Mouse (Mus musculus): ENCODE measurements around the gene Itgal.

Itgal gene

DNA sequence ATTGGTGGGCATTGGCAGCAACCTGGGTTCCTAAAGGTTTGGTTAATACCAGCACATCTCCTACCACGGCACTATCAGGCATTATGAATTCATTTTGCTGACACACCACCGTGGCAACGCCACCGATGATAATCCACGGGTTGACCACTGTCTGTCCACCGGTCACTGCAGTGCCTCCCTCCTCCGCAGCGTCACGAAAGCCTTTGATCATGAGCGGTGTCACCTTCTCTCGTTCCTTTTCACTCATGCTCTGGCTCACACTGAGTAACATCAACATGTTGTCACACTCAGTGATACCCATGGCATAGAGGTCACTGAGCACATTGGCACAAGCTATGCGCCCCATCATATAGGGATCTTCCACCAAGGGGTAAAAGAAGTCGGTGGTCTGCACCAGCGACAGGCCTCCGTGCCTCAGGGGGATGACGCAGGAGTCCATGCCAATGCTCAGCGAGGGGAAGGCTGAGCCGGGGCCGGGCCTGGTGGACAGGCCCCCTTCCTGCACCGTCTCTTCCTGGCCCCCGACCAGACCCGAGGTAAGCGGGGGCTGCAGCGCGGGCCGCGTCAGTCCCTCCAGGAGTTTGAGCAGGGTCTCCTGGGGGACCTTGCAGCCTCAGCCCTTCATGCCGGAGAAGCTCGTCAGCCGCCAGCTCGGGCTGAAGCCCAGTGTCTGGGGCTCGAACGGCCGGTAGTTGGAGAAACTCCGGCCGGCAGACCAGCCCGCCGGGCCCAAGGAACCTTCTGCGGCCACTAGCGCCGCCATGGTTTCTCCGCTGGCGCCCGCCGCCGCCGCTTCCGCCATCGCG is 22.7 kb upstream of the Itgal start:
- TF ChIP-seq GATA4 (IDR thresholded peaks at IDR 0.05; ENCODE audit: insufficient replicate concordance, low read length): no peak

DNA sequence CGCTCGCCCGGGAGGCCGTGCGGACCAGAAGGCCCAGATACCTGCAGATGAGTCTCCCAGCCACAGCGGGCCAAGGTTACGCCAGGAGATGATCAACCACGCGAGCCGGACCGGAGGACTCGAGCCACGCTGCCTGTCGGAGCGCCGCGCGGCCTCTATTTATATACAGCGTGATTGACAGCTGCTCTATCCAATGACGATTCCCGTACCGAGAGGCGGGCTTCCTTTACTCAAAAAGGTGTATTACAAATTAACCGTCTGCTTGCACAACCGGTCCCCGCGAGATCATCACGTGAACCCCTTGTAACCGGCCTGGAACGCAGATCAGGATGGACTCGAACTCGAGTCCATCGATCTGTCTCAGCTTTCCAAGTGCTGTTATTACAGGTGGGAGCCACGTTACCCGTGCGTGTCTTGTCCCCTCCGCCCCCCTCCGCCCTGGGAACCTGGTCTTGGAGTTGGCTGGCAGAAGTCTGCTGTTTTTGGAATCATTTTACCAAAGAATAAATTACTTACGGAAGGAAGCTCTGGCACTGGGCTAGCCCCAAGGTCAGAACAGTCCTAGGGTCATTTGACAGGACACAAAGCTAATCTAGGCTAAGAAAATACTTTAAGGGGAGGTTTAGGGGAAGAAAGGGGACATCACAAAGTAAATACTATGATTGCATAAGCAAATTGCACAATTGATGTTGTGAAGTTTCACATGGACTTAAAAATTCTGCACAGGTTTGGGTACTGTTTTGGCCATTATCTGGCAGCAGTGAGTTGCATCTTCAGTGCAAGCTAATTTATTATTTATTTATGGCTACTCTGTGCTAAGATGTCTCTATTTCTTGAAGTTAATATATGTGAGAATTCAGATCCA is 21.9 kb upstream of the Itgal start, which contains the start of gene Sephs2:
Sephs2 (minus strand) TSS at position 131 of the 865 bp plus-strand sequence.
- TF ChIP-seq GATA4 (IDR thresholded peaks at IDR 0.05; ENCODE audit: insufficient replicate concordance, low read length): peak; percentile 58; the same call in 1 of the 2 replicates

DNA sequence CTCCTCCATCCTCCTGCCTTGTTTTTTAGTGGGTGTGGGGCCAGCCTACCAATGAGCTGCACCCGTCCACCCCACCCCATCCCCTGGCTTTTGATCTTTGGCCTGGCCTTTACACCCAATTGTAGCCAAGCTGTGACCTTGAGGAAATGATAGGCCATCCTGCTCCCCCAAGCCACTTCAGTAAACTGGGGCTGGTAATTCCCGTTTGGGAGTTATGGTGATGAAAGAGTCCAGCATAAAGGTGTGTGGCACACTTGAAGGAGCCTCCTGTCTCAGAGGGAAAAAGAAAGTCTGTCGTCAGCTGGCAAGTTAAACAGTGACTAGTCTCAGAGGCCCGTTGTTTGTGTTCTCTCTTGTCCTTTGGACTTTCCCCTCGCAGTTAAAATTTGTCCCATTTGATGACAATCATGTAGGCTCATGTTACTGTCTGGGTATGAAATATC is 19.5 kb upstream of the Itgal start:
- no peak for TF ChIP-seq GATA4 (IDR thresholded peaks at IDR 0.05; ENCODE audit: insufficient replicate concordance, low read length)

DNA sequence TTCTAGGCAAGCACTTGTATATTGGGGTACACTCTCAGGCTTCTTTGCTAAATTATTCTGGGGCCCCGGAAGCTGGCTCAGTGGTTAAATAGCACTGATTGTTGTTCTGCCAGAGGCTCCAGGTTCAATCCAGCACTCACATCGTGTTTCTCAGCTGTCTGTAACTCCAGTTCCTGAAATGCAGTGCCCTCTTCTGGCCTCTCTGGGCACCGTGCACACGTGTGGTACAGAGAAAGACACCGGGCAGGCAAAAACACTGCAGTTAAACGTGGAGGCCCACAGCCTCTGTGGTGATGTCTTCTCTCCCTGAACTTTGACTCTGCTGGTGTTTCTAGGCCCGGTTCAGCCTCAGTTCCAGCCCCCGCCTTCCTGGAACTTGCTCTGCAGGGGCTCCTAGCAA is 17.7 kb upstream of the Itgal start:
- TF ChIP-seq GATA4 (IDR thresholded peaks at IDR 0.05; ENCODE audit: insufficient replicate concordance, low read length): no peak

DNA sequence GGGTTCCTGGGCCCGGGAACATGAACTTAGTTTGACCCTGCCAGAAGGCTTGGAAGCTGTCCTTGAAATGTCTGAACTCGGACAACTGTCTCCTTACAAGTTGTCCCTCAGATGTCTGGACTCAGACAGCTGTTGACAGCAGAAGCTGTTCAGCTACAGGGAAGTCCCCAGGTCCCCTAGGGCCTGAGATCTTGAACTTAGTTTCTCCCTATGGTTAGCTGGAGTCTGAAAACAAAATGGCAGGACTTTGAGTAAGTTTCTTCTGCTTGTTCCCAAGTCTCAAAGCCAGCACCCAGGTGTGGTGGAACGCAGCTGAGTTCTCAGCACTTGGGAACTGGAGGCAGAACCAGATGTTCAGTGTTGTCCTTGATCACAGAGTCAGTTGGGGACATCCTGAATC is 16.0 kb upstream of the Itgal start:
- TF ChIP-seq GATA4 (IDR thresholded peaks at IDR 0.05; ENCODE audit: insufficient replicate concordance, low read length): no peak

DNA sequence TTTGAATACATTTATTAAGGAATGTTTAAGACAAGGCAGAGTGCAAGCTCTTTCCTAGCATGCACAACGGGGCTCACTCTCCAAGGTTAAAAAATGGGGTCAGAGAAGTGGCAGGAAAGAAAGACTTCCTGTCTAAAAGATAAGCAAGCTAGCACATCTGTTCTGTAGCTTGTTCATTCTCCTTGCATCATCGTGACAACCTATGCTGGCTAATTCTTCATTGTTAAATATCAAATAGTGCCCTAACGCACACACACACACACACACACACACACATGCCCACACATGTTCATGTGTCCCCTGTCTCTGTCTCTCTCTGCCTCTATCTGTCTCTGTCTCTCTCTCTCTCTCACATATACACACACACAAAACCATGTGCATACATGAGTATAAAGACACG is 14.9 kb upstream of the Itgal start:
- TF ChIP-seq GATA4 (IDR thresholded peaks at IDR 0.05; ENCODE audit: insufficient replicate concordance, low read length): no peak

DNA sequence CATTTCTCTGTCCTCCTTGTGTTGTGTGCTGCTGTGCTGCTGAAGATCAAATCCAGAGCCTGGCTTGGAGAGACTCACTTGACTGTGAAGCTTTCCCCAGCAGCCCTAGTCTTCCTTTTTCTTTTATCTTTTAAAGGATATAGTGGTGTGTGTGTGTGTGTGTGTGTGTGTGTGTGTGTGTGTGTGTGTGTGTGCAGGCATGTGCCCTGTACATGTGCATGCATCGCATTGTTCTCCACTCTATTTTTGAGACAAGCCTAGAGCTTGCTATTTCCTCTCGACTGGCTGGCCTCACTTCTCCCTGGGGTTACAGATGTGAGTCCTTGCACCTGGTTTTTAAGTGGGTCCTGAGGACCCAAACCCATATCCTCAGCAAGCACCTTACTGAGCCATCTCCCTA is 13.9 kb upstream of the Itgal start:
- TF ChIP-seq GATA4 (IDR thresholded peaks at IDR 0.05; ENCODE audit: insufficient replicate concordance, low read length): no peak

DNA sequence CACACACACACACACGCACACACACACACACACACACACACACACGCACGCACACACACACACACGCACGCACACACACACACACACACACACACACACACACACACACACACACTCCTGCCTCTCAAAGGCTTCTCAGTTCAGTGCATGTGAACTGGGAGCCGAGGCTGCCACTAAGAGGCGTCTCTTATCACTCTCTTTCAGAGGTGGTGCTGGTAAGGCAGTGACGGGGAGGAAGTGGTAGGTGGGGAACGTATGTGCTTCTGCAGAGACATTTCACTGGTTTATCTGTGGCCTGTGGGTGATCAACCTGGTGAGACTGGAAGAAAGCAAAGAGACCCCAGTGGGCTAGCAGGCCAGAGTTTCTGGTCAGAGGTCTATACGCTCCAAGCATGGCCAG is 10.9 kb upstream of the Itgal start:
- no peak for TF ChIP-seq GATA4 (IDR thresholded peaks at IDR 0.05; ENCODE audit: insufficient replicate concordance, low read length)

DNA sequence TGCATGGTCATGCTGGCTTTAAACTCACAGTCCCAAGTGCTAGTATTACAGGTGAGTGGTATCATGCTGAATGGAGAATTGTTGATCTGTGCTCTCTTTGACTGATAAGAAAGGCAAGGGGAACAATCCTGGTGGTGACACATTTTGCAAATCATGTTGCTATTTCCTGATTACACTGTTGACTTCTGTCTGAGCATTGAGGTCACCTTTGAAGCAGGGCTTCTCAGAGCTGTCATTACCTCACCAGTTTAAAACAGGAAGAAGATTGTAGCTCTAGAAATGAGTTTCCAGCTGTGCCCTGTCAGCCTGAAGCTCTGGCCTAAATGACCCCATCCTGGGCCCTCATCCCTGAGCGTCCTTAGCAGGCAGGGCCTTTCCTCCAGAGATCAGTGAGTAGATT is 8.1 kb upstream of the Itgal start:
- TF ChIP-seq GATA4 (IDR thresholded peaks at IDR 0.05; ENCODE audit: insufficient replicate concordance, low read length): no peak

DNA sequence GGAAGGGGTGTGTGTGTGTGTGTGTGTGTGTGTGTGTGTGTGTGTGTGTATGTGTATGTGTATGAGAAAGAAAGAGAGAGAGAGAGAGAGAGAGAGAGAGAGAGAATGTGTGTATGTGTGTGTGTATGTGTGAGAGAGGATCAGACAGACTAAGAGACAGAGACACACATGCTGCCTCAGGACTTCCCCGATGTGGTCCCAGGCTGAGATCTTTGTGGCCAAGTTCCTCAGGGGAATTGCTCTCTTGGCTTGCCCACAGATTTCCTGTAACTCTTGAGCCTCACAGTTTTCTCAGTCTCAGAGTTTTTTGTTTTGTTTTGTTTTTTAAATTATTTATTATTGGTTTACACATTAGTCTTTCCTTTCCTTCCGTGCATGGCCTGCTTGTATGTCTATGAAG is 6.8 kb upstream of the Itgal start:
- no peak for TF ChIP-seq GATA4 (IDR thresholded peaks at IDR 0.05; ENCODE audit: insufficient replicate concordance, low read length)

DNA sequence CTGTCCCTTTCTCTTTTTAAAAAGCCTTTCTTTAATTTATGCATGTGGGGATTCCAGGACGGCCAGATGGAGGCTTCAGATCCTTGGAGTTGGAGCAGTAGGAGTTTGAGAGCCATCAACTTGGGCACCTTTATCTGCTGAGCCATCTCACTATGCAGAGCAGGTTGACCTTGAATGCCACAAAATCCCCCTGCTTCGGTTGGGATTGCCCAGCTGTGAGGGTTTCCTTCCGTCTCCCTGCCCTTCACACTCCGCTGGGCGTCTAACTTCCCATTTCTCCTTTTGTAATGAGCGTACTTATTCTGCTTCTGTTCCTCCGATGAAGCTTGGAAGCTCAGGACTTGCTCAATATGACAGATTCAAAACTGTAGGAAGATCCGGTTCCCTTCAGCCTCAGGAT is 5.9 kb upstream of the Itgal start:
- TF ChIP-seq GATA4 (IDR thresholded peaks at IDR 0.05; ENCODE audit: insufficient replicate concordance, low read length): no peak

DNA sequence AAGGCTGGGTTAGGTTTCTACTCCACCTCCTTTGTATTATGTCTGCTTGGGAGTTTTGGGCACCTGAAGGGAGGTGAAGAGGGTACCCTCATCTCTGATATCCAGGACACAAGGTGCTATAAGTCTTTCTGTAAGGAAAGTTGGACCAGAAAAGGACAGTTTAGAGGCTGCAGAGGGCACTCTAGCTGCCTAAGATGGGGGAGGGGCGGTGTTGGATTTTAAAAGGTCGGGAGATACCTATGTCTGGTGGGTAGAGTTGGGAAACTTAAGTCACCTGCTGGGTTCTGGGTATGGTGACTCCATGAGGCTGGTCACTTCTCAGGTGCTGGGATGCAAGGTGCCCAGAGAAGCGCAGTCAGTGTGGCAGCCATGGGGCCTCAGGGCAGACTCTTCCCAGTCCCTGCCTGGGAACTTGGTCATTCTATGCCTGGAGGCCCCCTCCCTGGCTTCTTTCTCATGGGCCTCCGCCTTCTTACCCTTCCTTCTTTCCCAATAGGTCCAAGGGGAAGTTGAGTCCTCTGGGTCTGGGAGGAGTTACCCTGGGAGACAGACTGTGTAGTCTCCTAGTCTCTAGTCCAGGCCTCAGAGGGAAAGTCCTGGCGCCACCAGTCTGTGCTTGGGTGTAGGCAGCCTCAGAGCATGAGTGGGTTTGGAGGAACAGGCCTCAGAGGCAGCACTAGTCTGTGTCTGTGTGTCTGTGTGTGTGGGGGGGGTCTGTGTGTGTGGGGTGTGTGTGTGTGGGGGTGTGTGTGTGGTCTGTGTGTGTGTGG is 911 bp downstream of the Itgal start:
- TF ChIP-seq GATA4 (IDR thresholded peaks at IDR 0.05; ENCODE audit: insufficient replicate concordance, low read length): no peak

DNA sequence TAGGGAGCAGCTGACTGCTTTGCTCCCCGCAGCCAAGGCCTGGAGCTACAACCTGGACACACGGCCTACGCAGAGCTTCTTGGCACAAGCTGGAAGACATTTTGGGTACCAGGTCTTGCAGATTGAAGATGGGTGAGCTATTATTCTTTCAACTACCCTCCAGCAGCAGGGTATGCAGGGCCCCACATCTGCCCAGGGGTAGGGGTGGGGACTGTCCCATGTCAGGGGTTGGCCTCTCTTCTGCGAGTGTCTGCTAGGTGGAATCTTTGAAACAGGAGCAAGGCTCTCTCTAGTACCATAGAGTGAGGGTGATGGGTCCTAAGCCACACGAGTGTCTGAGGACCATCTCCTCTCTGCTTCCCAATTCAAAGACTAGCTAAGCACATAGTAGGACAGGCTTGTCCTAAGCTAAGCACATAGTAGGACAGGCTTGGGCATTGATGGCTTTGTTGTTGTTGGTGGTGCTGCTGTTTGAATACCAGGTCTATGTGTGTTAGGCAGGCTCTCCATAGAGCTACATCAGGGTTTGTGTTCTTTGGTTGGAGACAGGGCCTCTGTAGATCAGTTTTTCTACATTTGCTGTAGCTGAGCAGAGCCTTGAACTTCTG is 1.6 kb downstream of the Itgal start:
- TF ChIP-seq GATA4 (IDR thresholded peaks at IDR 0.05; ENCODE audit: insufficient replicate concordance, low read length): no peak

DNA sequence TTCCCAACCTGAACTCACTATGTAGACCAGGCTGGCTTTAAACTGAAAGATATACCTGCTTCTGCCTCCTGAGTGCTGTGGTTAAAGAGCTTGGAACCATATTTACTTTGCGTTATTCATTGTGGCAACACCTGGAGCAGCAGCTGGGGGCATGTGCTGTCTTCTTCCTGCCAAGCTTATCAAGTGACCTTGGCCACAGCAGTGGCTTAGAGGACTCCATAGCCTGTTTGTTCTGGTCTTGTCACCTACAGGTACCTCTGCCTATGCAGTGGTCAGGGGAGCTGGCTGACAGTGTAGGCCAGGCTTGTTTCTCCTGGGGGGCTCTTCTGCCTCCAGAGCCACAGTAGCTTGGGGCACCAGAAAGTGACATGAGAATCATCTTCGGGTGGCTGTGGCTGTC is 12.4 kb downstream of the Itgal start:
- no peak for TF ChIP-seq GATA4 (IDR thresholded peaks at IDR 0.05; ENCODE audit: insufficient replicate concordance, low read length)

DNA sequence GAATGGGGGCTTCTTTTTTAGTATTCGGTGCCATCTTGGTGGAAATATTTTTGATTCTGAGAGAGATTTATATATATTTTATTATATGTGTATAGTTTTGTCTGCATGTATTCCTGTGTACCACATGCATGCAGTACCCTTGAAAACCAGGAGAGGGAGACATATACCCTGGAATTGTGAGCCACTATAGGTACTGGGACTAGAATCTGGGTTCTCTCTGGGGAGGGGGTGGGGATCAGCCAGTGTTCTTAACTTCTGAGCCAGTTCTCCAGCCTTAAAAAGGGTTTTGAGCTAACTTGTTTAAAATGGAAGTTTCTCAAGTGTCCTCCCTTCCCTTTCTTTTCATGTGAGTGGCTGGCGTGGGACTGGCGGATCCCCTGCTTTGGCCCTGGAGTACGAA is 12.8 kb downstream of the Itgal start:
- no peak for TF ChIP-seq GATA4 (IDR thresholded peaks at IDR 0.05; ENCODE audit: insufficient replicate concordance, low read length)

Measured in liver, adult (tissue).